In genomic region chr1:20730903-20731302, GRCm38 (mm10) we compare ENCODE assay signal across 38 mouse cellular contexts. TPM values are rescaled to one million over a fixed set of nuclear protein-coding genes. Genes with fewer than 3 reads are reported as not detected.
"Had no signal": no experiment of that assay in that cellular context is flagged by ENCODE, and none has a peak within 500 bp of the region (broad histone marks: within the 10 kb centered on the region; RNA-seq: fewer than 3 reads in every experiment).

Gene Il17a (plus strand): TSS chr1:20730905.

- H3K4me3 ChIP-seq: embryonic facial prominence, embryonic 10.5 days; embryonic facial prominence, embryonic 12.5 days; embryonic facial prominence, embryonic 13.5 days; embryonic facial prominence, embryonic 15.5 days; erythroblast, embryonic 14.5 days; forebrain, embryonic 10.5 days; forebrain, embryonic 12.5 days; forebrain, embryonic 13.5 days; forebrain, embryonic 15.5 days; gastrocnemius, adult 2 months; heart, adult 2 months; heart, embryonic 10.5 days had no signal

- DNase-seq: cerebellum, adult 9-11 months; cerebellum, postnatal 10 days; cerebellum, postnatal 14 days; cerebellum, postnatal 25 days; cerebellum, postnatal 36 days; embryo, embryonic 11 days; forebrain, postnatal 0 days; gastrocnemius, adult 2 months; gastrocnemius, postnatal 10 days; gastrocnemius, postnatal 14 days; gastrocnemius, postnatal 25 days; gastrocnemius, postnatal 36 days; heart, adult 11 months; heart, adult 18-20 months; heart, adult 2 months had no signal

- H3K9ac ChIP-seq: embryonic facial prominence, embryonic 12.5 days; embryonic facial prominence, embryonic 13.5 days; embryonic facial prominence, embryonic 15.5 days; forebrain, embryonic 12.5 days; forebrain, embryonic 13.5 days; forebrain, embryonic 15.5 days; forebrain, postnatal 0 days had no signal

- H3K4me1 ChIP-seq: embryonic facial prominence, embryonic 15.5 days; forebrain, embryonic 12.5 days; forebrain, embryonic 13.5 days; forebrain, embryonic 15.5 days; heart, embryonic 10.5 days had no signal

- H3K4me2 ChIP-seq: embryonic facial prominence, embryonic 12.5 days; embryonic facial prominence, embryonic 13.5 days; embryonic facial prominence, embryonic 15.5 days; forebrain, embryonic 12.5 days; forebrain, embryonic 13.5 days; forebrain, embryonic 15.5 days had no signal

- H3K36me3 ChIP-seq: embryonic facial prominence, embryonic 10.5 days; embryonic facial prominence, embryonic 12.5 days; embryonic facial prominence, embryonic 13.5 days; embryonic facial prominence, embryonic 15.5 days; forebrain, embryonic 10.5 days; forebrain, embryonic 12.5 days; forebrain, embryonic 15.5 days; heart, embryonic 10.5 days had no signal

- H3K27me3 ChIP-seq: embryonic facial prominence, embryonic 12.5 days; embryonic facial prominence, embryonic 13.5 days; embryonic facial prominence, embryonic 15.5 days; forebrain, embryonic 12.5 days; forebrain, embryonic 13.5 days; forebrain, embryonic 15.5 days had no signal

- H3K27ac ChIP-seq: embryonic facial prominence, embryonic 10.5 days; embryonic facial prominence, embryonic 12.5 days; embryonic facial prominence, embryonic 13.5 days; embryonic facial prominence, embryonic 15.5 days; forebrain, embryonic 10.5 days; forebrain, embryonic 12.5 days; forebrain, embryonic 13.5 days; forebrain, embryonic 15.5 days; gastrocnemius, adult 2 months; heart, adult 2 months; heart, embryonic 10.5 days had no signal

- ATAC-seq: forebrain, embryonic 13.5 days; forebrain, embryonic 14.5 days; forebrain, embryonic 15.5 days; forebrain, embryonic 16.5 days; forebrain, postnatal 0 days had no signal

- H3K9me3 ChIP-seq: embryonic facial prominence, embryonic 15.5 days; forebrain, embryonic 12.5 days; forebrain, embryonic 13.5 days; forebrain, embryonic 15.5 days; heart, embryonic 10.5 days had no signal

RNA-seq across cellular contexts. Expression of gene Il17a, which starts in this region (rescaled TPM):
- total RNA-seq: common myeloid progenitor, adult 5-6 weeks; forebrain, postnatal 0 days; gastrocnemius, adult 18-20 months; gastrocnemius, adult 2 months; gastrocnemius, adult 8-10 months; gastrocnemius, postnatal 10 days; gastrocnemius, postnatal 14 days; gastrocnemius, postnatal 25 days; gastrocnemius, postnatal 36 days; gastrocnemius, postnatal 4 days; heart, adult 18-20 months; heart, adult 2 months; heart, adult 8-10 months had no signal
- polyA plus RNA-seq: cortical plate, adult 2 months; embryonic facial prominence, embryonic 10.5 days; embryonic facial prominence, embryonic 11.5 days; embryonic facial prominence, embryonic 12.5 days; embryonic facial prominence, embryonic 13.5 days; embryonic facial prominence, embryonic 14.5 days; embryonic facial prominence, embryonic 15.5 days; erythroblast, embryonic 14.5 days; forebrain, embryonic 10.5 days; forebrain, embryonic 11.5 days; forebrain, embryonic 12.5 days; forebrain, embryonic 13.5 days; forebrain, embryonic 14.5 days; forebrain, embryonic 15.5 days; forebrain, embryonic 16.5 days; forebrain, postnatal 0 days; frontal cortex, adult 2 months; gonadal fat pad, adult 2 months; heart, adult 2 months; heart, embryonic 10.5 days had no signal
